Mouse (Mus musculus): ENCODE data around the gene Pola1.
A peak's percentile ranks its signal among the peaks of the same experiment; 100 is the strongest.

Gene Pola1

GRCm38 (mm10) chrX:93631657-93632449 is at the start of gene Pola1:
Gene Pola1, minus strand, starts transcription at chrX:93632155.
- peak; percentile 90 for DNase-seq (ENCODE audit: low read depth)

GRCm38 (mm10) chrX:93676228-93676627 is 44.3 kb upstream of the Pola1 start:
- no peak for DNase-seq (ENCODE audit: low read depth)

GRCm38 (mm10) chrX:93674836-93675795 is 43.2 kb upstream of the Pola1 start:
- peak; percentile 86 for DNase-seq (ENCODE audit: low read depth)

- no peak for DNase-seq (ENCODE audit: low read depth)
These were observed 42.5 kb upstream of the Pola1 start for GRCm38 (mm10) chrX:93674432-93674831.

GRCm38 (mm10) chrX:93664787-93665186 is 32.8 kb upstream of the Pola1 start:
- peak; percentile 79 for DNase-seq (ENCODE audit: low read depth)

- DNase-seq (ENCODE audit: low read depth), result no peak
These were observed 32.1 kb upstream of the Pola1 start for GRCm38 (mm10) chrX:93663919-93664586.

- DNase-seq (ENCODE audit: low read depth), result no peak
These were observed 23.2 kb upstream of the Pola1 start for GRCm38 (mm10) chrX:93655153-93655552.

- no peak for DNase-seq (ENCODE audit: low read depth)
These were observed 22.5 kb upstream of the Pola1 start, which contains the start of gene Pcyt1b for GRCm38 (mm10) chrX:93654218-93655002. Gene Pcyt1b, plus strand, starts transcription at chrX:93654863.

- DNase-seq (ENCODE audit: low read depth), result no peak
These were observed 18.8 kb upstream of the Pola1 start for GRCm38 (mm10) chrX:93650738-93651137.

GRCm38 (mm10) chrX:93644022-93644421 is 12.1 kb upstream of the Pola1 start:
- DNase-seq (ENCODE audit: low read depth), result no peak

GRCm38 (mm10) chrX:93643600-93643999 is 11.6 kb upstream of the Pola1 start:
- DNase-seq (ENCODE audit: low read depth), result no peak

GRCm38 (mm10) chrX:93634861-93635375 is 3.0 kb upstream of the Pola1 start:
- peak; percentile 49 for DNase-seq (ENCODE audit: low read depth)

GRCm38 (mm10) chrX:93630256-93630655 is 1.7 kb downstream of the Pola1 start:
- DNase-seq (ENCODE audit: low read depth), result peak; percentile 38

- DNase-seq (ENCODE audit: low read depth), result no peak
These were observed 29.7 kb downstream of the Pola1 start for GRCm38 (mm10) chrX:93602214-93602613.

GRCm38 (mm10) chrX:93594283-93594682 is 37.7 kb downstream of the Pola1 start:
- DNase-seq (ENCODE audit: low read depth), result no peak

GRCm38 (mm10) chrX:93580931-93581330 is 51.0 kb downstream of the Pola1 start:
- no peak for DNase-seq (ENCODE audit: low read depth)

GRCm38 (mm10) chrX:93557171-93557570 is 74.8 kb downstream of the Pola1 start:
- DNase-seq (ENCODE audit: low read depth), result peak; percentile 47

GRCm38 (mm10) chrX:93539779-93540178 is 92.2 kb downstream of the Pola1 start:
- DNase-seq (ENCODE audit: low read depth), result no peak

- DNase-seq (ENCODE audit: low read depth), result no peak
These were observed 129.0 kb downstream of the Pola1 start for GRCm38 (mm10) chrX:93502865-93503353.

- no peak for DNase-seq (ENCODE audit: low read depth)
These were observed 134.4 kb downstream of the Pola1 start for GRCm38 (mm10) chrX:93497597-93497996.

GRCm38 (mm10) chrX:93465711-93466110 is 166.2 kb downstream of the Pola1 start:
- DNase-seq (ENCODE audit: low read depth), result peak; percentile 51

Measured in 416B (cell line).